Mouse (Mus musculus): Measurements from ENCODE around the gene Miga1. TPM values are rescaled to one million over a fixed set of nuclear protein-coding genes. Genes with fewer than 3 reads are reported as not detected.
A peak's percentile ranks its signal among the peaks of the same experiment; 100 is the strongest.
"Not testable (repeated sequence)": the region's sequence is repeated elsewhere in the genome, so short reads cannot be mapped to it uniquely, and the experiment has no call there.

Miga1 gene
- polyA plus RNA-seq, 2 experiments from 2014 or later, result 8.0 TPM

DNA sequence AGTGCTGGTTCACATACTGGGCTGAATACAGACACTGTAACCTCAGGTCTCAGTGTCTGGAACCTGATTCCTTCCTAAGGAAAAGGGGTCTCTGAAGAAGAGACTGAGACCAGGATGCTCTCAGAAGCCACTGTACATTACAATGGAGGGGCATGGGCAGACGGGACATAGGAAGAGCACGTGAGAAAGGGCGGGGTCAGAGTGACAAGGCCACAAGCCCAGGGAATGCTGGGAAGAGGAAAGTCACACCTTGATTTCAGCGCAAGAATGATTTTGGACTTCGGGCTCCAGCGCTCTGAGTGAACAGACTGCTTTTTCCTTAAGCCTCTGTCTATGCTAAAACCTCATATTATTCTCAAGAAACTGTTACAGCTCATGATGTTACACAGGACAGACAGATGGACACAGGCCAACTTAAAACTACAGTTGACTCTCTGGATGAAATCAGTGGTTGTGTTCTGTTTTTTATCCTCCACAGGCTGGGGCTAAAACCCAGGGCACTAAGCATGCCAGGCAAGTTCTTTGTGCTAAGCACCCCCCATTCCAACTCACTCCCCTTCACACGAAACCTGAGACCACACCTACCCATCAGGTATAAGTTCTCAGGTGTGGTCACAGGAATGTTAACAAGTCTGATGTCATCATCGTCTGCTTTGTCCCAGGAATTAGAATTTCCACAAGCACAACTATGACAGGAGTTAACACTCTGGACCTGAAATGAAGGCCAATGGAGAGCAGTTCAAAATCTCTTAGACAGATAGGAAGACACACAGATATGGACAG, 18.3 kb downstream of the Miga1 start:
- no peak for ATAC-seq

DNA sequence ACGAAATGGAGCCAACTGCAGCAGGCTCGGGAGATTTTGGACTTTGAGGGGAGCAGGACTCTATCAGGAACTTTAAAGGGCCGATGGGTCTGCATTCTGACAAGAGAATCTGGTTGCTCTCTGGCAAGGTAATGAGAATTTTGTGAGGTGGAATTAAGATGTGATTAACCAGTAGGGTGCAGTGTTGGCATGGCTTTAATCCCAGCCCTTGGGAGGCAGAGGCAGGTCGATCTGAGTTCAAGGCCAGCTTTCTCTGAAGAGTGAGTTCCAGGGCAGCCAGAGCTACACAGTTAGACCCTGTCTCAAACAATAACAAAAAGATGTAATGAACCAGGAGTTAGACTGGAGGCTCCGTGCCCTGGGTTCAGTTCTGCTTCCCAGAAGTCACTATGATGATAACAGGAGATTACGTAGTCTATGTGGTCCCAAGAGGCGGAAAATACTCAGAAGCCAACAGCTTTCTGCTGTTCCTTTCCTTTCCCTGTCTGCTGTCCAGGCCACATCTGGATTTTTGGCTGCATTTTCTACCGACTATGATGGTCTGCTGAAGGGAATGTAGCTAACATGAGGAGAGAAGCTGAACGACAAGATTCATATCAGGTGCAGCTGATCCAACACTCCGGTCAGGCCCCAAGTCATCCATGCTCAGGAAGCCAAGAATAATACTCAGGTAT, 19.1 kb downstream of the Miga1 start:
- no peak for ATAC-seq

DNA sequence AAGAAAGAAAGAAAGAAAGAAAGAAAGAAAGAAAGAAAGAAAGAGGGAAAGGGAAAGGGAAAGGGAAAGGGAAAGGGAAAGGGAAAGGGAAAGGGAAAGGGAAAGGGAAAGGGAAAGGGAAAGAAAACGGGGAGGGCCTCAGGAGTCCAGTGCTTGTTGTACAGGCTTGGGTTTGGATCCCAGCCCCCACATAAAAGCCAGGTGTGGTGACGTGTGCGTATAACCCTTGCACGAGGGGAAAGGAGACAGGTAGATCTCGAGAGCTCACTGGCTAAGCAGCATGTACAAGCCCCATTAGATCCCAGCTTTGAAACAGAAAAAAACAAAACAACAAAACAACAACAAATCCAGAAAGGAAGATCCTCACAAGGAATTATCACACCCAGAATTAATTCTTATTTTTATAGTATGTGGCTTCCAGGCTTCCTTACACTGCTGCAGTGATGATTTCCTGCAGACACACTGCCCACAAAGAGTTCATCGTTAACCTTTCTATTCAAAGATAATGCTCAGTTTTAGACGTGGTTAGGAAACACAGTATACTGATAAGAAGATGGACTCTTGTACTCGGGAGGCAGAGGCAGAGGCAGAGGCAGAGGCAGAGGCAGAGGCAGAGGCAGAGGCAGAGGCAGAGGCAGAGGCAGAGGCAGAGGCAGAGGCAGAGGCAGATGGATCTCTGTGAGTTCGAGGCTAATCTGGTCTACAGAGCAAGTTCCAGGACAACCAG, 23.6 kb downstream of the Miga1 start:
- not testable (repeated sequence) for ATAC-seq

DNA sequence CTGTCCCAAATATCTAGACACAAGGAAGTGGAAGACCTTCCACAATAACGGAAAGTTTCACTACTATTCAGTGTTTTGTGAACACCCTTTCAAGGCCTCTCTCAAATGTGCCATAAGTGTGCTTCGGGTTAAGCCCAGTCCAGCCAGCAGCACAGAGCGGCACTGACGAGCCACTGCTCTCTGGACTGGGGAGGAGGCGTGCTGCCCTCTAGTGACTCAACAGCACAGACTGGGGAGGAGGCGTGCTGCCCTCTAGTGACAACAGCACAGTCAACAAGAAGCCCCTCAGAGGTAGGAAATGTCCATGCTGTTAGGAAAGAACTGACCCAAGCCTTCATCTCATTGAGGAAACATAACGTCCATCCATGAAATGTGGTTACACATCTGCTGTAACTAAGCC, 24.6 kb downstream of the Miga1 start:
- ATAC-seq, result peak; percentile 100

DNA sequence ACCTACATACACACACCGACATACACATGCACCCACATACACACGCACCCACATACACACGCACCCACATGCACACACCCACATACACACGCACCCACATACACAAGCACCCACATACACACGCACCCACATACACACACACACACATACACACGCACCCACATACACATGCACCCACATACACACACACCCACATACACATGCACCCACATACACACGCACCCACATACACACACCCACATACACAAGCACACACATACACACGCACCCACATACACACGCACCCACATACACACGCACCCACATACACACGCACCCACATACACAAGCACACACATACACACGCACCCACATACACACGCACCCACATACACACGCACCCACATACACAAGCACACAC, 25.5 kb downstream of the Miga1 start:
- ATAC-seq, result not testable (repeated sequence)

DNA sequence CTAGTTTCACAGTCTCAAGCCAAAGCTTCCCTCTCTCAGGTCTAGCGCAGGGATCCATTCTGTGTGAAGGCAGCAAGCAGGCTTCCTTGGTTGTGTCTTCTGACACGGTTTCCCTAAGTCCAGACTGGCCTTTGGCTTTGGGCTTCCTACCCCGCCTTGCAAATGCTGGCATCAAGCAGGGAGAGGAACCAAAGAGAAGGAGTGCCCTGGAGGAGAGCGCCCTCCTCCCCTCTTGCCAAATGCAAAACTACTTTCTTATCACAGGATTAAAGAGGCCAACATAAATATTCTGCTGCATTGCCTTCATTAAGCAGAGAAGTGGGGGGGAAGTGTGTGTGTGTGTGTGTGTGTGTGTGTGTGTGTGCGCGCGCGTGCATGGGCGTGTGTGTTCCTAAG, 31.0 kb downstream of the Miga1 start:
- no peak for ATAC-seq

DNA sequence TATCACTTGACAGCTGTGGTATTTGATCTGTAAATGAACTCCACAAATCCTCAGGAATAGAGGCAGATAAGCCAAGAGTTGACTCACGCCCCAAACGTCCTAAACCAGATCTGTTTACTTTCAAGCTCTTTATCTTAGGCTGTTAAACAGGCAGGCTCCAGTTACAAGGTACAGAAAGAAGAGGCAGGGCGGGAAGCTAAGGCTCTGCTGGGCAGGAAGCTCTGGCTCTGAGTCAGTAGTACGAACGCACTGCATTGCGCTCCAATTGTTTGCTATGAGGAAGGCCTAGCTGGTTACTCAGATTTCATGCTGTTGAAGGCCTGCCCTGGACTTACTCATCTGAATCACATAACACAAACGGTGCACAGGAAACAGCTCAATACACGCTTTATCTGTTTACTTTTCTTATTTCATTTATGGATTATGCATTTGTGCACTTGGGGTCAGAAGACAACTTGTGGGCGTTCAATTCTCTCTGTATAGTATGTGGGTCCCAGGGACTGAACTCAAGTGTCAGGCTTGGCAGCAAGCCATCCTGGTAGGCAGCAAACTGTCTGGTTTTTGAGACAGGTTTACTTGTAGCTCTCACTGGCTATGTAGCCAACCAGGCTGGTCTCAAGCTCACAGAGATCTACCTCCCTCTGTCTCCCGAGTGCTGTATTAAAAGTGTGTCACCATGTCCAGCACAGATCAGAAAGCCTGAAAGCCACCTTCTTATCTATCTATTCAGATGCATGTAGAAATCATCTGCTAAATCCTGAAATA, 31.5 kb downstream of the Miga1 start:
- no peak for ATAC-seq

DNA sequence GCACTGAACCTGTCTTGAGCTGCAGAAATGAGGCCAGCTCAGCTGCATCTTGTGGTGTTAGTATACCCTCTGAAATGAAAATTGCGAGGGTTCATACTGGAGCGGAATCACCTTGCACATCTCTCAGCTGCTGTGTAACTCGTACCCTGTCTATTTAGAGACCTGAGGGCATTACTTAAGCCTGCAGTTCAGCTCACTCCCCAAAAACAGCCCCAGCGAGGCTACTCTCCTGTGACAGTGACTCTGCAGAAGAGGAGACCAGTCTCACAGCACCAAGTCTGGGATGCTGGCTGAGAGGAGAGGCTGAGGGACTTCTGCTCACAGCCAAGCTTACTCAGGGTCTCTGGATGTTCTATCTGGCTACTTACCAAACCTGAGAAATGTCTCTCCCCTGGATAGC, 34.2 kb downstream of the Miga1 start:
- no peak for ATAC-seq

DNA sequence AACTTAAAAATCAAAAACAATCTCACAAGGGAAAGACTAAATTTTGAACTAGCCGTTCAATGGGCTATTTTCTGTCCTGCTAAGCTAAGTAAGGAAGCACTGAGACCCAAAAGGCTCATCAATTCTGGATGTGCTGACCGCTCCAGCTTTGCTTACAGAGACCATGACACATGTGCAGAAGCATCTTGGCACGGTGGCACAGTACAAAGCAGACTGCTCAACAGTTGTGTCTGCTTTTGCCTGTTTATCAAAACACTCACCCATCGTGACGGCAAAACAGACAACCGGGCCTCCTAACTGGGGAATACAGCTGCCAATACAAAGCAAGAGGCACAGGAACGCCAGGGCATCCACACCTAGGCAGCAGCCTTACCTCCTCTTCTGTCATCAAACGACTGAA, 35.1 kb downstream of the Miga1 start:
- ATAC-seq, result no peak

DNA sequence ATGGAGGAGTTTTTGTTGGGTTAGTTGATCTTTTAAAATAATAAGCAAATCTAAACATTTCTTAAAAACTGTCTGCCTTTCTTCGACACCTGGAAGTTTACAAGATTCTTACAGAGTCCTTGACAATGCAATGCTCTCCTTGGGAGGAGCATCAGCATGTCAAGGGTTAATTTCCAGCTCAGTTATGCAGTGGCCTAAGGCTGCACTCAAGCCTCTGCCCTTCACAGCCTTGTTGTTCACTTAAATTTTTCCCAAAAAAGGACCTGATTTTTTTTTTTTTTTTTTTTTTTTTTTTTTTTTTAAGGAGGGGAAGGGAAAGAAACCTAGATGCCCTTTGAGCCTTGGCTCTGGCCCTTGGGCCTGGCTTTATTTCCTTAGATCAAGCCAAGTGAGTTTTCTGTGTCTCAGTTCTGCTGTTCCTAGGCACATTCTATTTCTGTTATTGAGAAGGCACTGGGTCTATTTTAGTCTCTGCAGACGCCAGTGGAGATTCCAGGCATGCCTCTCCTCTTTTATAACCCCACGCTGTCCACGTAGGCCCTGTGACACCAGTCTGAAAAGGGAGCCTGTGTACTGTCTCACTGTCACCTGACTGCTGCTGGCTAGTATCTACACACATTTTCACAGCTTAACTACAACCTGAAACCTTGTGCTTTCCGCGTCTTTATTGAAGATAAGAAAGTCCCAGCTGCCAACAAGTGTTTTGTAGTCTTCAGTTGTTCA, 36.0 kb downstream of the Miga1 start:
- no peak for ATAC-seq

DNA sequence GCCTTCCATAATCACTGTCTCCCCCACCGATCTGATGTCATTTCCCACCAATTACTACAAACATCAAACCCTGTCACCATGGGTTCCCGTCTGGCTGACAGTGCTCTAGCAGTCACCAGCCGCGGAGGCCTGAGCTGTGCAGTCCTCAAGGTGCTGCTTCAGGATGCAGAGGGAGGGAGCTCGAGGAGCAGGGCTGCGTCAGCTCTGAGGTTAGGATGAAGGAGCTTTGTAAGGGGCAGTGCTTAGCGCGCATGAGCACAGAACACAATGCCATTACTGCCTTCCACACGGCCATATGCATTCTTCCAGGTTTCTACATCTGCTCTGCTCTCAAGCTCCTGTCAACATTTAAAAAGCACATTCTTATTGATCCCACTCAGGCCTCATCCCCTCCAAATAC, 37.2 kb downstream of the Miga1 start:
- ATAC-seq, result no peak

DNA sequence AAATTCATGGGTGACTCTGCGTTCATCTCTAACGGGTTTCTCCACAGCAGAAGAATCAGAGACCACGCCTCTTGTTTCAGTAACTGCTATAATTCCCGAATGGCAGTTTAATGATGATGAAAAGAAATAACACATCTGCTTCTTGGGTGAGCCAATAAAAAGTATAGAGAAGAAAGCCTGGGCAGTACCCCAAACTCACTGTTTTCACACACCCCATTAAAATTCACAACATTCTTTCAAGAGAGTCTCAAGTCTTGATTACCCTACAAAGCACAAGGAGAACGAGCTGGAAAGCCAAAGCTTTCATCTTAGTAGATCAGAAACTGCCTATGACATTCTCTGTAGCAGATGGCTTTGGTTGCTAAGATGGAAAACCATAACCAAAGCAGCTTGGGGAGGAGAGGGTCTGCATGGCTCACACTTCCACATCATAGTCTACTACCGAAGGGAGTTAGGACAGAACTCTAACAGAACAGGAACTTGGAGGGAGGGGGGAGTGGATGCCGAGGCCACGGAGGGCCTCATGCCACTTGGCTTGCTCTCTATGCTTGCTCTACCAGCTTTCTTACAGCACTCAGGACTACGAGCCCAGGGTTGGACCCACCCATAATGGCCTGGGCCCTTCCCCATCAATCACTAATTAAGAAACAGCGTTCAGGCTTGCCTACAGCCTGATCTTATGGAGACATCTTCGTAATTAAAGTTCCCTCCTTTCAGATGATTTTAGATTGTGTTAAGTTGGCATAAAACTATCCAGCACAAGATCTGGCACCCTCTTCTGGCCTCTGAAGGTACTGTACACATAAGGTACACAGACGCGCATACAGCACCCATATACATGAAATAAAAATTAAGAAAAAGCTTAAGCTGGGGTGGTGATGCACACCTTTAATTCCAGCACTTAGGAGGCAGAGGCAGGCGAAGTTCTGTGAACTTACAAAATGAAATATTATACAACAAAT, 39.5 kb downstream of the Miga1 start:
- no peak for ATAC-seq

DNA sequence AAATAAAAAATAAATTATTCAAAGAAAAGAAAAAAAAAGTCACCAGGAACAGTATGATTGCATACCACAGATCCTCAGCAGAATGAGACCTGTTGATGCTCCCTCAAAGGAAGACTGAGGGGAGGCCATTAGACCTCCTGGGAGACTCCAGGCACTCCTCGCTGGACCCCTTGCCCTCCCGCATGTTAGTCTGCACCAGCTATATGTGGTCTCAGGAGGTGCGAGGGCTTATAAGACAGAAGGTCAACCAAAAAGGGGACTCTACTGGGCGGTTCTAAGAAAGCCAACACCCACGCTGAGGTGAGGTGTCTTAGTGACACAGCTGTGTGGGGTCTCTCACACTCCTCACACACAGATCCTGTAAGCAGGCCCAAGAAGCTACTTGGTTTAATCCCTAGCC, 44.3 kb downstream of the Miga1 start:
- no peak for ATAC-seq

DNA sequence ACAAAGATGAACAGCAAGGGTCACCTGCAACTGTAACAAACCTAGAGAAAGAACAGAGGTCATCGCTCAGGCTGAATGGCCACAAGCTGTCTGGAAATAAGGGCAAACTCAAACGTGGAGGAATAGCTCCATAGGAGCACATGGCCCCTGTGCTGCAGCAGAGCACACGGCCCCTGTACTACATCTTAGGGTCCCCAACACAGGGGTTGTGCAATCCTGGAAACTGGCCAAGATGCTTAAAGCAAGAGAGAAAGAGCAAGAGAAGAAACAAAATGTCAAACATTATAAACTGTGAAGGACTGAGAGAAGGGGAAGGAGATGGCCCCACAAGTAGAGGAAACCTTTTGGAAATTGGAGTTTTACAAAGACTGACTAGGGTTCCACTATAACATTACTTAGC, 45.8 kb downstream of the Miga1 start:
- ATAC-seq, result no peak

DNA sequence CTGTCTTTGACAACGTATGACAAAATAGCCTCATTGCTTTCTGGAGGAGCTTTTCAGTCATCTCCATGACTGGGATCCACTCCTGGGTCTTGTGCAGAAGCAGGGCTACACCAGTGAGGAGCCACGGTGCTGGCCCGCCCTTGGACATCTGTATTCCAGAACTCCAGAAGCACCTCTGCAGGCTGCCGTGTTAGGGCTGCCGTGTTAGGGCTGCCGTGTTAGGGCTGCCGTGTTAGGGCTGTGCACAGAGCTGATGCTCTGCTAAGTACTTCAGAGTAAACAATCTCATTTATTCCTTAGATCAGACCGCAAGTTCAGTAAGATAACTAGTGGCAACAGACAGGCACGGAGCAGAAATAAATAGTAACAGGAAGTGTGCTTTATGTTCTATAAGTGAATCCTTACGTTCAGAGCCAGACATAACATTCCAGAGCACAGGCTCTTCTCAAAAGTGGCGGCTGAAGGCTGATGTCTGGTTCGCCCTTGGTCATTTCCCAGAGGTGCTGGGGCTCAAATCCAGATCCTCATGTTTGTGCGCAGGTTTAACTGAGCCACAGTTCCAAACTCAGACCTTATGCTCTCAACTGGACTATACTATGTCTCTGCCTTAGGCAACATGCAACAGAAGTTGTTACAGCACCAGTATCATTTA, 46.6 kb downstream of the Miga1 start:
- ATAC-seq, result no peak

DNA sequence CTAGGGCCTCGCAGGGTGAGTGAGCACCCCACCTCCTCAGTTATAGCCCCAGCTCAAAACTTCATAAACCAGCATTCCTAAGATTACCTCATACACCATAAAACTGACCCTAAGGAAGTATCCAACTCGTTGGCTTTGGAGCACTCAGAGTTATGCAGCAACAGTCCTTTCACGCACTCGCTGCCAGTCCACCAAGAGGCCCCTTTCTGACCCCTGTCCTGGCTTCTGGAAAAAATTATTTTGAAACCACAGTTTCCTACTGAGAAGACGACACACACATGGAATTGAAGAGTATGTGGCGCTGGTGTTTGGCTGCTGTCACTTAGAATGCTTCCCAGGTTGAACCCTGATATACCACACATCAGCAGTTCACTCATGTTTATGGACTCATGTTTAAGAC, 48.3 kb downstream of the Miga1 start:
- no peak for ATAC-seq

DNA sequence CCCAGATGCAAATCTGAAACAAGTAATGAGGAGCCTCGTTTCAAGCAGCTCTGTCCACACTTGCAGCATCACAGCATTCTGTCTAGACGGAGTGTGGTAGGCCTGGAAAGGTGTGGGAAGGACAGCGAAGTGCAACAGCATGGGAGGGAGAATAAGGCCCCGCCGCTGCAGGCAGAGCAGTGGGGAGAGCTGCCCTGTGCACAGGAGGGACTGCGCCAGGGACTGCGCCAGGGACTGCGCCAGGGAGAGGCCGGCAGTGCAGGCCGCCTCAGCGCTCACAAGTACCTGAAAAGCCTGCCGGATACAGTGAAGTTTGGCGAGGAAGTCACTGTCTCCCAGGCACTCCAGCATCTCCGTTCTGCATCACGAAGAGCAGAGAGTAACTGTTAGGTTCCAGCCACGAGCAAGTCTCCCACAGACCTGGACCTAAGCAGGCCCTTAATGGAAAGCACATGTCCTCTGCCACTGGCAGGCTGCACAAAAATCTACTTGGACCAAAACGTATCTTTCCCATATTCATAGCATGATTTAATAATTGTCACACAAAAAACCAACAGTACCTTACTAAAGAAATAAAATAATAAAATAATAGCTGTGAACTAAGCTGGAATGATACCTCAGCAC, 49.9 kb downstream of the Miga1 start:
- no peak for ATAC-seq

DNA sequence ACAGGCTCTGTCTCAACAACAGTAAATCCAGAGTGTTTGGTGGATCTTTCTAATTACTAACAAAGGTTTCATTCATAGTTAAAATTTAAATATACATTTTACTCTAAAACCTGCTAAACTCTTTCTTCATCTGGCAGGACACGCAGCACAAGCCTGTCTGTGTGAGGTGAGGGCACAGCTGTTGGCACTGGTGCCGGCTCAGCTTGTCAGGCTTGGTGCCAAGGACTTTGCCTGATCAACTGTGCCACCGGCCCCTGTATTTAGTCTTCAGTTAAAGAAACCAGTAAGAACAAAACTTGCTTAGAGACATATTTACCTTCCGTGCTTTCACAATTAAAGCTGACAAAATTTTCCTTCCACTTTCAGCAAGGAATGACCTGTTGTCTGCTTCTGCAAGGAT, 51.5 kb downstream of the Miga1 start:
- no peak for ATAC-seq

DNA sequence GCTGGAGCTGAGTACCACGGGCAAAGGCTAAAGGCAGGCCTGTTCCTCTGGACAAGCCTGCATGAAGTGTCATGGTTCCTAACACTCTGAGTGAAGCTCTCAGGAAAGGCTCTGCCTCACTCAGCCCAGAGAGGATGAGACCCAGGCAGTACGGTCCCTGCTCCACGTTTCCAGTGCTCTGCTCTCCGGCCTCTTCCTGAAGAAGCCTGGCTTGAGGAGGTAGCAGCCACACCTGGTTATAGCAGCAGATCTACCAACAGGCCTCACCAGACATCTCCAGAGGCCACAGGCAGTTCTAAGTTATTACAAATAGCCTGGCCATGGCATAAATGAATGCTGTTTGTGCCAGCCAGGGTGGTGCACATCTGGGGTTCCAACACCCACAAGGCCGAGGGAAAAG, 51.9 kb downstream of the Miga1 start:
- no peak for ATAC-seq

DNA sequence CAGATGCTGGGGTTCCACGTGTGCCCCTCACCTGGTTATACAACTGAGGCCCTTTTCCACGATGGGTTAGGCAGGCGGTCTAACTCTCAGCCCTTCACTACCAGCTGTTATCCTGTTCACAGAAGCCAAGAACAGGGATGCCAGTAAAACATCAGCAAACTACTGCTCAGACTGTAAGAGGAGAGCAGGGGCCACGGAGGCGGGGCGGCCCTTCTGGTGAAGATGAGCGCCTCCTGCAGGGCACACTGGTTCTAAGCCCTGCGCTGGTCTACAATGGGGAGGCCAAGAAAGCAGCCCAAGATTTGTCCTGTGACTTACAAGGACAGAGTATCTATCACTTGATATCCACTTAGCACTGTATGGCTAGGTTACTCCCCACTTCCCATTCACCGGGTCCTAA, 52.4 kb downstream of the Miga1 start:
- ATAC-seq, result no peak
